Mouse (Mus musculus) heart, postnatal 10 days (tissue): Measurements from ENCODE around the gene Grin2d. TPM values are rescaled to one million over a fixed set of nuclear protein-coding genes. Genes with fewer than 3 reads are reported as not detected.
"Not testable (repeated sequence)": the region's sequence is repeated elsewhere in the genome, so short reads cannot be mapped to it uniquely, and the experiment has no call there.

Experiments used
- DNase-seq, 2 experiments: peaks; one replicate each; pipeline ENCODE4 v3.0.0; 2021
- intact Hi-C: fragments of 180-260 bp; cut with DNase I; formaldehyde crosslinking; loops from one replicate; pipeline ENCODE4 v1.15.1; 2025
- total RNA-seq, 2 experiments: library from RNA; stranded (reverse); gene quantifications; 2 replicates each; pipeline ENCODE4 v1.2.3; 2021

The Grin2d gene
- under 1 TPM; 0.55 to 0.77 TPM for total RNA-seq

DNA sequence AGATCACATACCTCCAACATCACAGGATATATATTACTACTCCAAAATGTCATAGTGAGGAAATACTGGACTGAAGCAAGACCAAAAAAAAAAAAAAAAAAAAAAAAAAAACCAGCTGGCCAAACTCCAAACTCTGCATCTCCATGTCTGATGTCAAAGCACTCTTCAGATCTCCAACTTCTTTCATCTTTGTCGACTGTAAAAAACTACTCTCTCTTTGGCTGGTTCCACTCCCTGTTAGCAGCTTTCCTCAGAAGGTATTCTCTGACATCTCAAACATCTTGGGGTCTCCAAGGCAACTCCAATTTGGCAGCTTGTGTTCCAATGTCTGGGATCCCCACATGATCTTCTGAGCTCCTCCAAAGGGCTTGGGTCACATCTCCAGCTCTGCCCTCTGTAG, at the start of gene Grin2d:
Gene Grin2d (minus strand): TSS at position 101 of the 400 bp plus-strand sequence.
- intact Hi-C loops, DNase-seq: not testable (repeated sequence)

DNA sequence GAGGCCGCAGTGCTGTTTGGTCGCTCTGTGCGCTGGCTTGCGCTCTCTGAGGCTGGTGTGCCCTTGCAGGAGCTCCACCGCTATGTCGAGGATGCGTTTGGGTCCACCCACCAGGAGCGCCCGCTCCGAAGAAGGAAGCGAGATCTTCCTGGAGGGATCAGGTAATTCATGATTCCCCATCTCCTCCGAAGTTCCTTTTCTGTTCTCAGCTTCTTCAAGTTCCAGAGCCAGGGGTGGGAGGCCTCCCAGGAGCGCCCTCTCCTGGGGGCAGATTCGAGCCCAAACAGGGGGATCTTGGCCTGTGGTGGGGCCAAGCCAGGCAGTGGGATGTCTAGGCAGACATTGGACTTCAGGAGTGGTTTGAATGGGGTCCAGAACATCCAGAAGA, 46.2 kb upstream of the Grin2d start:
- no peak for DNase-seq
- intact Hi-C loops = loop anchor here (2.0 to 5.0 kb wide), 3 partner anchors 52 to 1622 kb away; partner anchors contain the start of genes Kdelr1, Rpl18 and Sphk2

DNA sequence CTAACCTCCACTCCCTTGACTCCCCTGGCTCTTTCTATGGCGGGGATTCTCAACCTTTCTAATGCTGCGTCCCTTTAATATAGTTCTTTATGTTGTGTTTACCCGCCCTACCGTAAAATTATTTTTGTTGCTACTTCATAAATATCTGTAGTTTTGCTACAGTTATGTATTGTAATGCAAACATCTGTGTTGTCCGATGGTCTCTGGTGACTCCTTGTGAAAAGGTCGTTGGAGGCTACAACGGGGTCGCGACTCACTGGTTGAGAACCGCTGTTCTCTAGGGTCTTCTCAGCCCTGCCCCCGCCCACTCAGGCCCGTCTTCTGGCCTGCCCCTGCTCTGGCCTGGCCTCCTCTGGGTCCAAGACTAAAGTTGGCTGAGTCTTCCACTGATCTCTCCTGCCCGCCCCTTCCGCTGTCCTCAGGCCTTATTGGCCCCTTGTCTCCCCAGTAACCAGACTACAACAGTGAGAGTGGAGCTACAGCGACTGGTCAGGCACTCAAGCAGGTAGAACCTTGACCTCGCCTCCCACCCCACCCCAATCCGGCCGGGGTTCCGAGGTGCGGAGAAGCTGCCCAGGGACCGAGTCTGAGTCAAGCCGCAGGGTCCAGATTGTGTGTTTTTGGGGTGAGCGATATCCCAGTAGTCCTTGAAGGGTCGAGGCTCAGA, 45.7 kb upstream of the Grin2d start, which contains the start of gene Ccdc114:
Gene Ccdc114 (plus strand): TSS at position 311 of the 667 bp plus-strand sequence.
- intact Hi-C loops = loop anchor here (2.0 to 5.0 kb wide), 3 partner anchors 51 to 1622 kb away; partner anchors contain the start of genes Kdelr1, Rpl18 and Sphk2
- peak; percentile 87 to 89 for DNase-seq

DNA sequence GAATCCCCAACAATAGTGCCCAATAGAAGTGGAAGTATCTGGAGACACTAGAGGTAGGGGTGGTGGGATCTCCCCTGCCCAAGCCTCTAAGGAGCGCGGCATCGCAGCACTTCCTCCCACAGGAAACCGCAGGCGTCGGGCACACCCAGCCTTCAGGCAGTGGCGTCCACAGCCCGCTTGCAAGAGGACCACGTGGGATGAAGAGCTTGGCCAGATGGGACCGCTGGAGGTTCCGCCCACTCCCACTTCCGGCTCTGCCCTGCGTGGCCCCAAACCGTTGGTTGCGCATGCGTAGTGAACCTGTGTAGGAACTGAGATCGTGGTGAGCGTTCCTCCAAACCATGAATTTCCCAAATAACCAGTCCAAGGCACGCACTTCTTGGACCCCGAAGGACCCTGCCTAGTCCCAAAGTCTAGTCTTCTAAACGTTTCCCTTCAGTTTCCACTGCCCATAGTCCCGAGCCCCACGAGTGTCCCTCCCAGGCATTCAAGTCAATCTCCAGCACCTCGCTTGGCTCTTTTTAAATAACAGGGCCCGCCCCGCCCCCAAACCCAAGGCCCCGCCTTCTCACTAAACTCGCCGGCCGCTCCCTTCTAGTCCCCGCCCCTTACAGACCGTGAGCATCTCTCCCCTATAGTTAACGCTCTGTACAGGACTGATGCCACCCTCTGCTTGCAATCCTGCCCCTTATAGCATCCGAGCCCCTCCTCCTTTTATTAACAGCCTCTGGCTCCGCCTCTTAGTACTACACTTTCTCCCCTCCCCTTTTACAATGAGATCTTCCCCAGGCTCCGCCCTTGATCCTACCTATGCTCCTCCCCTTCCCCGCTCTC, 45.0 kb upstream of the Grin2d start:
- DNase-seq = peak; percentile 96 to 97
- intact Hi-C loops = loop anchor here (5.0 kb wide), 2 partner anchors 206 to 1621 kb away; partner anchors contain the start of genes Rpl18 and Sphk2

DNA sequence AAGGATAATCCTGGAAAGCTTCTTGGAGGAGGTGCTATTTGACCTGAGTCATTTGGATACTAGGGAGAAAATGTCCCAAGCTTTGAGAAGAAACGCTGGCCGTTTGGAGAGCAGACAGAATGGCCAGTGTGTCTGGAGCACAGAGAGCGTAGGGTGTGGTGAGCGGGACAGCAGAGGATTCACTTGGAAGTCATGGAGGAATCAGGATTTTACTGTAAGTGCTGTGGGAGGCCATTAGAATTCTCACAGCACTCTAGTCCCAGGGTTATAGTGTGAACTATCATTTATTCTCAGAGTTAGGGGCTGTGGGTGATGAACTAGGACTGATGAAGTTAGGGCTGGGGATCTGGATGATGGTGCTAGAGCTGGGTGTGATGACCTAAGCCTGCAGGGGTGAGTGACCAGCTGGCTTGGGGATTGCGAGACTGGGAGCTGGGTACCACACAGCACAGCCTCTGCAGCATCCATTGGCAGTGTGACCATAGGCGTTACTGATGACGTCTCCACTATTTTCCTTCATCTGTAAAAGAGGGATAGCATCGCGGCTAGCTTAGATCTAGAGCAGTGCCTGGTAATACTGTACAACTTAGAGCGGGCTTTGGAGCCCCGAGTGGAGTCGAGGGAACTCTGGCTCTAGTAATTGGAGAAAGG, 43.9 kb upstream of the Grin2d start:
- intact Hi-C loops = loop anchor here (5.0 kb wide), 2 partner anchors 205 to 1620 kb away; partner anchors contain the start of genes Rpl18 and Sphk2
- DNase-seq = peak; percentile 15 to 25

DNA sequence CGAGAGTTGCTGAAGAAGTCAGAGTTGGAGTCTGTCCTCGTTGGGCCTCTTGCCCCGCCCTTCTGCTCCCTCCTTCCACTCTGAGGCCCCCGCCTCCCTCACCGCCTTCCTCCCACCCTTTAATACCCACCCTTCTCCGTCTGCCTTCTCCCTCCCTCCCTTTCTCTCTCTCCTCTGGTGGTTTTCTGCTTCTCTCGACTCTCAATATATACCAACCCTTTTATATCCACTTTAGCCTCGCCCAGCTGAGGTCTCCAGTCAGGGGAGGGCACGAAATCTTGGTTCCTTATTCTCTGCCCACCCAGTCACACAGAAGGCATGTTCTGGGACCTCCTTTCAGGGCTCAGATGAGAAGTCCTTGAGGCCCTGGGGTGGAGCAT, 43.1 kb upstream of the Grin2d start, which contains the start of gene Emp3:
Gene Emp3 (minus strand): TSS at position 163 of the 380 bp plus-strand sequence.
- peak; percentile 68 for DNase-seq
- intact Hi-C loops = loop anchor here (5.0 kb wide), 2 partner anchors 204 to 1619 kb away; partner anchors contain the start of genes Rpl18 and Sphk2

DNA sequence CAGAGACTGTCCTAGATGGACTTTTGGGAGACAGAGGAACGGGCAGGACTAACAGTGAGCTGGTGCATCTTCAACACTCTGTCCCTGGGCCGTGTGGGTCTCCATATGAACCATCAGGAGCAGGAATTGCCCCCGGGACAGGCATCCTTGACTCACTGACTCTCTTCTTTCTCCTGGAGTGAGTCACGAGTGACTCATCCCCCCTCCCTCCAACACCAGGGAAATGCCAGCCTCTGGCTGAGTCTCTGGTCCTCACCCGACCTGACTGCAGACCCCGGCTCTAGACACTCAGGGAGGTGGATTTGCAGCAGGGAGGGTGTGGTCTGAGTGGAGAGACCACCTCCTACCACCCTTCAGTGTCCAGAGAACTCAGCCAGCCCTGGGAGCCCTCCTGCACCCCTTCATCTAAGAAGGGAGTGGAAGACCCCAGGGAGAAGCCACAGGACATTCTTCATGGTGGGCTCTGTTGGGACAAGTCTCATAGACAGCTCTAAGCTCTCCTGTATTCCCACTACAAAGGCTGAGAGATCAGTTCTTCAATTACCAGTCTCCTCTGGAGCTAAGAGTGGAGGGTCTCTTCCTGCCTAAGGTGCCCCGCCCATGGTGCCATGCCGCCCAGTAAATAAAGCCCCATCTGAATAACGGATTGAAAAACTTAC, 42.5 kb upstream of the Grin2d start:
- intact Hi-C loops = loop anchor here (1.0 to 5.0 kb wide), 3 partner anchors 23 to 1618 kb away; partner anchors contain the start of genes Rpl18 and Sphk2
- DNase-seq = peak; percentile 44 to 50

DNA sequence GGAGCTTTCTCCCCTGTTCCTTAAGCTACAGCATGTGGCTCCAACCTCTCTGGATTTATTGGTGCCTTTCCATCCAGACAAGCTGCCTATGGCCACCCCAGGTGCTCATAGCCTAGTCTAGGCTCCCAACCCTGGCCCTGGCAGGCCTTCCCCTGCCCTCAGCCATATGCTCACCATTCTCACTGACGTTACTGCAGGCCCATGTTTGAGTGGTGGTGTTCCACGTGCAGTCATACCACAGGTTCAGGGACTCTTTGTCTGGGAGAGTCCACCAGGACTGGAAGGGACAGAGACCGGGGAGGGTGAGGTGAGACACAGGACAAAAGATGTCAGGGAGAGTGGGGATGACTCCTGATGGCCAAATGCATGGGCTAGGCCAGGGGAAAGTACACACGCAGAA, 41.6 kb upstream of the Grin2d start:
- DNase-seq = no peak
- intact Hi-C loops = loop anchor here (1.0 to 5.0 kb wide), 3 partner anchors 22 to 1617 kb away; partner anchors contain the start of genes Rpl18 and Sphk2

DNA sequence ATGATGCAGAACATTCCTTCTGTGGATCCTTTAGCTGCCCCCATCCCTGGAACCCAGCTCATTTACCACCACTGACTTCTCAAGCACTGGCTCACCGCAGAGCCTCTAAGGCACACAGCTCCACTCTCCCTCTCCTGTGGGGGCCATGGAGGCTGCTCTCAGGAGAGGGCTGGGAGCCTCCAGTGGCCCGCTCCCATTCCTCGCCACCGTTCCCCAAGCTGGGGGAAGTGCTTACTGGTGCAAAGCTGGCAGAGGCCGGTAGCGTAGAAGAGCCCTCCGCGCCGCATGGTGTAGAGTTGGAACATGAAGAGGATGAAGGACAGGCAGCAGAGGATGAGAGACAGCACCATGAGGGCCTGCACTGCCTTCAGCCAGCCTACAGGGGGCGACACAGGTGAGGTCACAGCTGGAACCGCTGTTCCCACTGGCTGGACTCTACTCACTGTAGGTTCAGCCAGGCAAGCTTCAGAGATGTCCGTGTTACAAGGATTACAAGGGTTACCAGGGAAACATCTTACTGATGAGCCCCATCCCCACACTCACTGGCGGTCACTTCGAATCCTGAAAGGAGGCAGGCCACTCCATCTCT, 41.0 kb upstream of the Grin2d start:
- intact Hi-C loops = no loop called here
- peak in 1 of 2 experiments; percentile 41 for DNase-seq

DNA sequence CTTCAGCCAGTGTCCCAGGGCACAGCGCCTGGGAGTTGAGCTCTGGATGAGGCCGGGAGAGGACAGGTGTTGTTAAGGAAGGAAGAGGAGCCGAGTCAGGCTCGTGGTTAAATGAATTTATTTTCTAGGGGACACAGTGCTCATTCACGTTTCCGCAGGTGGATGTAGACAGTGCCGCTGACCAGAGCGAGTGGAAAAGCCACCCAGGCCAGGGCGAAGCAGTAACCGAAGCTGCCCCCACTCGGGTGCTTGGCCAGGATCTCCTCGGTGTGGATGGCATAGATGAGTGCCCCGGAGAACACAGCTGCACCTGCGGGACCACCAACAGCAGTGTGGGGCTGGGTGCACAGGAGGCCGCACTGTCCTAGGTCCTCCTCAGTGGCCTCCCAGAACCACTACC, 39.7 kb upstream of the Grin2d start:
- DNase-seq = no peak
- intact Hi-C loops = no loop called here

DNA sequence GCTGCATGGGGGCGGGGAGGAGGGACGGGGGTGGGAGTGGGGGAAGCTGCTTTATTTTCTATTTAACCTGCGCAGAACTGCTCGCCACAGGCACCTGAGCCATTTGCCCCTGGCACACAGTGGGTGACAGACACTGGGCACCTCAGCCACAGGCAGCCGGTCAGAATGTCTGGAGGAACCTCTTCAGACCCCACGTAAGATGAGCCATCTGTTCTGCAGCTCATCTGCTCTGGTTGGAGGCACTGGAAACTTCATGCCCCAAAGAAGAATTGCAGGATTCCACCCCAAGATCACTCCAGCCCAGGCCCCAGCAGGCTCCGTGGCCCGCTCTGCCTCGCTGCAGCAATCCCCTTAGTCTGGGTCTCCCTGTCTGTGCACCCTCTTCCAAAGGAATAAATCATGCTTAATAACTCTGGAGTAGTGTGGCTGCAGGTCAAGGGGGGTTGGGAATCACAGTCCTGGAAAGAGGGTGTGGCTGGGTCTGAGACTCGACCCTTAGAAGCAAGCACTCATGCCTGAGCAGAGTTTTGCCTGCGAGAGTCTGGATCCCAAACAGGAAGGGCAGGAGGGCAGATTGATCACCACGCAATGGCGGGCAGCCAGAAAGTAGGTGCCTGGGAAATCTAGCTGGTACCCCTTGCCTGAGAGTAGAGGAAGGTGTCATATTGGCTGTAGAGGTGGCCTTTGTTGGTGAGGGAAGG, 39.0 kb upstream of the Grin2d start:
- intact Hi-C loops = no loop called here
- DNase-seq = no peak

DNA sequence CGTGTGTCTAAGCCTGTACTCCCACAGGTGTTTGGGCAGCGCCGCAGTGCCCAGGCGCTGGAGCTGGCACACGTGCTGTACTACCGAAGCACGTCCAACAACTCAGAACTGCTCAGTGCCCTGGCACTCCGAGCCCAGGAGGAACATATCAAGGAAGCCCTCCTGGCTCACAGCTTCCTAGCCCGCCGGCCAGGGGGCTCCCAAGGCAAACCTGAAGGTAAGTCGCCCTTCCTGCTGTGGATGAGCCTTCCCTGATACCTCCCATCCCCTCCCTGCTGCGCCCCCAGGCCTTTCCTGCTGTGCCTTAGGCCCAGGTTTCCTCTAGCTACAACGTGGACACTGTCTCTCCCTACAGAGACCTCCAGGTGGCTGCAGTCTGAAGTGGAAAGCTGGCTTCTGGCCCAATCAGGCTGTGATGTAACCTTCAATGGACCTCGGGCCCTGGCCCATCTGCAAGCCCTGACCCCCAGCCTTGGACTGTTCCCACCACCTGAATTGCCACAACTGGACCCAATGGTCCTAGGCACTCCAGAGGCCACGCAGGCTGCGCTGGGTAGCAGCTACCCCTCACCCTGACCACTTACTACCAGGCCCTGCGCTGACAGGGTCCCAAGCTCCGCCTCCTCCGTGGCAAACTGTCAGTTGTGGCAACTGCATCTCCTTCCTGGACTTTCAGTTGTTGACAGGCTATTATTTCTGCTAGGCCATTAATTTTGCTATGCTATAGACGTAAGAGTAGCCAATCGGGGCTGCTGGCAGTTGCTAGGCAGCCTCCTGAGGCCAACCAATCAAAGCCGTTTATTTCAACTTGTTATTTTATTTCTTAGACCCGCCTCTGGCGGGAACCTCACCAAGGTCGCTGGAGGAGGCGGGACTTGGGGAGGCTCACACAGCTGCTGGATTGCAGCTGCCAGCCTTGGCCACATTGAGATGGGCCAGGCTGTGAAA, 38.2 kb upstream of the Grin2d start:
- peak; percentile 87 to 88 for DNase-seq
- intact Hi-C loops = no loop called here

DNA sequence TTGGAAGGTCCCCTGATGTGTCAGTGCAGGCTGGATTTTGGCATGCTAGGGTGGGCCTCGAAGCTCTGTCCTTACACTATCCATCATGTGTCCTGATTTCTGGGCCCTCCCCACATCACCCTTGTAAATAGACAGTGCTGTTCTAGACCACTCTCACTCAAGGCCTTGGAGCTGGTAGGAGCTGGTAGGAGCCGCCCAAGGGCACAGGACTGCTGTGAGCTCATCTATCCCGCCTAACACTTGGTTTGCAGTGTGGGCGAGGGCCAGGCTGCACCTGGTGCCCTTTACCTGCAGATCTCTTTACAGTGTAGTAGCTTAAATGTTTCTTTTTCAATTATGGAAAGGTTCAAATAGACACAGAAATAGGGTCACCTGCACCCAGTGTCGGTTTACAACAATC, 36.8 kb upstream of the Grin2d start:
- intact Hi-C loops = no loop called here
- no peak for DNase-seq

DNA sequence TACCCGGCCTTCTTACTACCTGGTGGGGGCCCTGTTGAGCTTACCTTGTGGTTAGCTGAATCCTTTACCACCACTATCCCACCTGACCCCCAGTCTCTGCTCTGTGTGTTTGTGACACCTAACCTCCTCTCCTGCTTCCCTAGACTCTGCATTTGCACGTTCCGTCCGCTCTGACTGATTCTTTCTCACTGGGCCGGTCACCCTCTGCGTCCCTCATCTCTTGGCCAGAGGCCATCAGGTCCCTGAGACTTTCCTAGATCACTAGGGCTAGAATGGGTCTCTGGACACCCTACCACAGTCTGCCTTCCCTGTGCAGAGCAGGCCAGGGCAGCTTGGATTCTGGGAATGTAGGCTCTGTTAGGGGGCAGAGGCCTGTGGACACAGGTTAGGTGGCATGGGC, 35.9 kb upstream of the Grin2d start:
- DNase-seq = no peak
- intact Hi-C loops = no loop called here

DNA sequence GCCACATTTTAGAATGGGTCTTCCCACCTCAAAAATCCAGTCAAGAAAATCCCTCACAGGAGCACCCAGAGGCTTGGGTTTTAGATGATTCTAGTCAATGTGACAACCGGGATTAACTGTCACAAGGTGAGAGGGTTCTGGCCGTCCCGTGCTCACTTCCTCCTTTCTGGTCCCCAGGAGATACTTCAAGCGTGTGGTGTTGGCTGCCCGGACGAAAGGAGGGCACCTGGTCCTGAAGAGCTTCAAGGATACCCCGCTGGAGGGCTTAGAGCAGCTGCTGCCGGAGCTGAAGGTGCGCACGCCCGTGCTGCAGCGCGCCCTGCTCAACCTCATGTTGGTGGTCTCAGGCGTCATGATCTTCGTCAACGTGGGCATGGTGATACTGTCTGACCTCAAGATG, 31.0 kb upstream of the Grin2d start:
- intact Hi-C loops = no loop called here

DNA sequence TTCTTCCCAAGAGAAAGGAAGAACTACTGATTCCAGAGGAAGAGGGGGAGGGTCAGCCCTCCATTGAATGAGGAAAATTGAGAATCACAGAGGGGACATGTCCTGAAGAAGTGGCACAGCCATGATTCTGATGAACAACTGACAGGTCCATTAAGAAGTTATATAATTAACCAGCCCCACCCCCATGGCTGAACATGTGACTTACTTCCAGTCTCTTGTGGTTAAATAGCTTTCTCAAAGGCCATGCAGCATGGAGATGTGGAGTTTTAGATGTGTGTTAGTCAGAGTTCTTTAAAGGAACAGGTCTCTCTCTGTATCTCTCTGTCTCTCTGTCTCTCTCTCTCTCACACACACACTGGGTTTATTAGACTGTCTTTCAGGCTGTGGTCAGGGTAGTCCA, 30.2 kb upstream of the Grin2d start:
- DNase-seq = no peak
- intact Hi-C loops = no loop called here

More for the DNA sequence above, 31.0 kb upstream of the Grin2d start:
- no peak for DNase-seq

DNA sequence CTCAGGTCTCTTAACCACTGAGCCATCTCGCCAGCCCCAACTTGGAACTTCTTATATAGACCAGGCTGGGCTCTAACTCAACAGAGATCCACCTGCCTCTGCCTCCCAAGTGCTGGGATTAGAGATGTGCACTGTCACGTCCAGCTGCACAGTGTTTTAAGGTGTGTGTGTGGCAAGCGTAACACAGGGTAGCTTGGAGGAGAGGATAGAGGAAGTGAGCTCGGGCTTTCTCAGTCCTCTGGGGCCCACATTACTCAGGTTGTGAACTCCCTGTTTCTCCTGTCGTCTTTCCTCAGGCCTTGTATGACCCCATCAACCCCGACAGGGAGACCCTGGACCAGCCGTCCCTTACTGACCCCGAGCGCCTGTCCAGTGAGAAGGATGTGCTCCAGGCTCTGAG, 28.4 kb upstream of the Grin2d start:
- DNase-seq = no peak
- intact Hi-C loops = no loop called here

DNA sequence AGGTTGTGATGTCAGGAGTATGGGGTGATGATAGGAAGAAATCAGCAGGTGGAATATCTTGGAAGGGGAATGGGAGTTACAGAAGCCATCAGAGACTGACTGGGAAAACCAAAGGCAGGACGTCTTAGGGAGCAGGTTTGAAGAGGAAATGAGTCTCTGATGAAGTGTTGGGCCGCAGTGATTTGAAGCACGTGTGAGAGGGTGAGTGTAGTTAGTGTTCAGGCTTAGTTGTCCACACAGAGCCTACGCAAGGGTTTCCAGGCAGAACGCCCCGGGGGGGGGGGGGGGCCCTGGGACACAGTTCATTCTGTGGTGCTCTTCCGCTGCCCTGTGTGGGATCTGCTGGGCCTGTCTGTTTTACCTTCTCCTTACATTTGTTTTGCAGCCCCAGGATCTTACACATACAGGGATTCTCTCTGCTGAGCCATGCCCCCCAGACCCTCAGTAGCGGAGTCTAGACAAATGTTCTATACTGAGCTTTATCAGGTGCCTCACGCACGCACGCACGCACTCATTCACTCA, 24.4 kb upstream of the Grin2d start:
- intact Hi-C loops = no loop called here
- DNase-seq = no peak
